Mouse (Mus musculus) MEL (cell line): ENCODE measurements around the gene Dxo.
"Not testable (repeated sequence)": the region's sequence is repeated elsewhere in the genome, so short reads cannot be mapped to it uniquely, and the experiment has no call there.

Experiments
- EP300 ChIP-seq, 2 experiments: IDR thresholded peaks; 2 replicates each; pipeline ENCODE4 v1.6.1; 2011; ENCODE audit warnings: improper control_type of control experiment in 2 of 2, low read length in 2 of 2, low read depth in 1 of 2, mild to moderate bottlenecking in 1 of 2
- UBTF ChIP-seq: IDR thresholded peaks from 2 replicates; pipeline ENCODE4 v1.6.1; 2012; ENCODE audit warnings: low read depth, mild to moderate bottlenecking, inconsistent platforms, low read length, improper control_type of control experiment, moderate library complexity, borderline replicate concordance; ENCODE audit not compliant: insufficient read depth

- not testable (repeated sequence) for TF ChIP-seq EP300 (IDR thresholded peaks at IDR 0.05; ENCODE audit: low read depth in 1 of 2, low read length in 2 of 2); UBTF
These were observed 36.0 kb upstream of the Dxo start for GRCm38 (mm10) chr17:34800781-34801305.
